Mouse (Mus musculus) kidney, adult 2 months (tissue): ENCODE data around the gene Smim1. TPM values are rescaled to one million over a fixed set of nuclear protein-coding genes. Genes with fewer than 3 reads are reported as not detected.

Experiments
- DNase-seq: peaks from one replicate; pipeline ENCODE4 v3.0.0; 2021
- H3K27ac ChIP-seq: fragments of 200-500 bp; 2 replicates; pipeline ENCODE4 v1.5.1; 2012; ENCODE audit warnings: low read depth, low read length, control low read depth, inconsistent platforms; ENCODE audit not compliant: insufficient read depth
- H3K27me3 ChIP-seq: fragments of 200-500 bp; replicated peaks from 2 replicates; pipeline ENCODE4 v1.6.1; 2012; ENCODE audit warnings: mild to moderate bottlenecking, moderate library complexity, low read length, inconsistent platforms; ENCODE audit not compliant: control insufficient read depth, insufficient read depth
- H3K36me3 ChIP-seq: fragments of 200-500 bp; 2 replicates; pipeline ENCODE4 v1.6.1; 2012; ENCODE audit warnings: mild to moderate bottlenecking, moderate library complexity, low read length, inconsistent platforms; ENCODE audit not compliant: control insufficient read depth, insufficient read depth
- H3K4me1 ChIP-seq: fragments of 200-500 bp; 2 replicates; pipeline ENCODE4 v1.6.1; 2011; ENCODE audit warnings: low read length; ENCODE audit not compliant: control insufficient read depth, insufficient read depth
- H3K4me3 ChIP-seq: fragments of 200-500 bp; 2 replicates; pipeline ENCODE4 v1.5.1; 2011; ENCODE audit warnings: mild to moderate bottlenecking, low read depth, low read length, control low read depth; ENCODE audit not compliant: insufficient read depth
- CTCF ChIP-seq: fragments of 200-500 bp; conservative IDR thresholded peaks from 2 replicates; pipeline ENCODE4 v1.5.1; 2011; ENCODE audit warnings: low read depth, mild to moderate bottlenecking, control low read depth, low read length, moderate library complexity, mixed read lengths; ENCODE audit not compliant: insufficient read depth, insufficient read length
- POLR2A ChIP-seq: fragments of 200-500 bp; IDR thresholded peaks from one replicate; pipeline ENCODE4 v1.6.1; 2011; ENCODE audit warnings: low read depth, low read length, control low read depth
- WGBS: fragments of 180-500 bp; shearing (Covaris S2); methylation state at CpG from one replicate; pipeline ENCODE4 v1.1.7; 2018; 5-methylcytosine and 5-hydroxymethylcytosine counted together
- polyA plus RNA-seq: library from polyadenylated mRNA; depleted of rRNA; stranded (reverse); fragments of >200 nt; gene quantifications from 2 replicates; pipeline ENCODE4 v1.2.3, GENCODE M21; 2012

Gene Smim1
- polyA plus RNA-seq, 1 experiment, result 294 TPM

- 52% methylated on average over 9 of the region's 9 CpGs for WGBS
- peak; percentile 69 for DNase-seq
- no peaks in the 10 kb centered on the region for H3K27me3 ChIP-seq
- no peaks in the 10 kb centered on the region; the same call in 1 of the 2 replicates for H3K36me3 ChIP-seq
- H3K27ac ChIP-seq, result peak overlapping the region; percentile 53
- TF ChIP-seq CTCF (no peak), POLR2A (peak; percentile 17)
- H3K4me3 ChIP-seq, result no peak overlapping the region
- peaks cover 22% of the 10 kb centered on the region for H3K4me1 ChIP-seq
Observed at GRCm38 (mm10) chr4:154021432-154021831, 4.6 kb downstream of the Smim1 start.

- H3K27ac ChIP-seq, result no peak overlapping the region
- peaks cover 22% of the 10 kb centered on the region for H3K4me1 ChIP-seq
- WGBS, result 42% methylated on average over 7 of the region's 7 CpGs
- no peak overlapping the region for H3K4me3 ChIP-seq
- H3K27me3 ChIP-seq, result no peaks in the 10 kb centered on the region
- DNase-seq, result peak; percentile 81
- H3K36me3 ChIP-seq, result no peaks in the 10 kb centered on the region; the same call in 1 of the 2 replicates
- TF ChIP-seq POLR2A, result no peak
- TF ChIP-seq CTCF, result peak; percentile 77
Observed at GRCm38 (mm10) chr4:154019571-154019970, 6.5 kb downstream of the Smim1 start.

- WGBS, result 68% methylated on average over 11 of the region's 11 CpGs
- Histone ChIP-seq H3K36me3 (no peaks in the 10 kb centered on the region), H3K27me3 (no peaks in the 10 kb centered on the region), H3K27ac (no peak overlapping the region), H3K4me1 (peaks cover 8% of the 10 kb centered on the region; the same call in 1 of the 2 replicates), H3K4me3 (no peak overlapping the region)
- TF ChIP-seq CTCF, result no peak
- no peak for TF ChIP-seq POLR2A
- DNase-seq, result peak; percentile 76
Observed at GRCm38 (mm10) chr4:154015476-154015875, 10.6 kb downstream of the Smim1 start.

GRCm38 (mm10) chr4:154012132-154012882 is 13.7 kb downstream of the Smim1 start:
- no peaks in the 10 kb centered on the region for H3K27me3 ChIP-seq
- no peaks in the 10 kb centered on the region for H3K36me3 ChIP-seq
- no peak for DNase-seq
- TF ChIP-seq CTCF, result no peak
- TF ChIP-seq POLR2A, result no peak
- peaks cover 8% of the 10 kb centered on the region; the same call in 1 of the 2 replicates for H3K4me1 ChIP-seq
- 1% methylated on average over 55 of the region's 55 CpGs for WGBS
- no peak overlapping the region for H3K27ac ChIP-seq
- H3K4me3 ChIP-seq, result peak overlapping the region; percentile 74

- TF ChIP-seq POLR2A (no peak), CTCF (no peak)
- peak; percentile 91 for DNase-seq
- Histone ChIP-seq H3K4me1 (peaks cover 8% of the 10 kb centered on the region; the same call in 1 of the 2 replicates), H3K27me3 (no peaks in the 10 kb centered on the region), H3K4me3 (peak within 1 kb of the TSS; percentile 74), H3K27ac (peak within 1 kb of the TSS; percentile 41), H3K36me3 (no peaks in the 10 kb centered on the region)
- WGBS, result 1% methylated on average over 59 of the region's 59 CpGs
Observed at GRCm38 (mm10) chr4:154011646-154012089, 14.4 kb downstream of the Smim1 start, which contains the start of gene Lrrc47. Gene Lrrc47 (plus strand): TSS chr4:154011731.

GRCm38 (mm10) chr4:154010907-154011645 is 15.0 kb downstream of the Smim1 start:
- Histone ChIP-seq H3K4me1 (peaks cover 8% of the 10 kb centered on the region; the same call in 1 of the 2 replicates), H3K36me3 (no peaks in the 10 kb centered on the region), H3K27ac (peak overlapping the region; percentile 41), H3K27me3 (no peaks in the 10 kb centered on the region), H3K4me3 (peak overlapping the region; percentile 74)
- TF ChIP-seq POLR2A (no peak), CTCF (no peak)
- WGBS, result 30% methylated on average over 13 of the region's 13 CpGs
- no peak for DNase-seq

- DNase-seq, result no peak
- no peak overlapping the region for H3K4me3 ChIP-seq
- H3K27ac ChIP-seq, result no peak overlapping the region
- H3K4me1 ChIP-seq, result no peaks in the 10 kb centered on the region
- 60% methylated on average over 4 of the region's 4 CpGs for WGBS
- H3K36me3 ChIP-seq, result no peaks in the 10 kb centered on the region
- TF ChIP-seq POLR2A, result no peak
- TF ChIP-seq CTCF, result no peak
- no peaks in the 10 kb centered on the region for H3K27me3 ChIP-seq
Observed at GRCm38 (mm10) chr4:154007759-154008158, 18.3 kb downstream of the Smim1 start.
